Mouse (Mus musculus): ENCODE measurements around the gene Samd7. TPM values are rescaled to one million over a fixed set of nuclear protein-coding genes. Genes with fewer than 3 reads are reported as not detected.

Gene Samd7
- total RNA-seq, 2 experiments from 2014 or later, result 0.13 TPM; not detected in 1

DNA sequence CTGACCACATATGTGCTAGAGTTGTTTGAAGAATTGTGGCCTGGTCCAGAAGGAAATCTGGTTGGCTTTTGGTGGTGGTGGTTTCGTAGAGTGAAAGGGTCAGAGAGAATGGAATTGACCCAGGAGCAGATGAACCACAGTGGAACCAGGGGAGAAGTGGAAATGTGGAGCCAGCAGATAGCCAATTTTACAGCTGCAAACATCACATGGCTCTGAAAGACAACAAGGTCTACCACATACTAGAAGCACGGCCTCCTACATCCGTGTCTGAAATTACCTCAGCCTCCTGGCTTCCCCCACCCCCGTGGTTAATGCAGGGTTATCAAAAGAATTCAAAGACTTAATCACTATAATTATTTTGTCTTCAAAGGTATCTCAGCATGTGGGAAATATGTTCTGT, 18.8 kb downstream of the Samd7 start:
- no peak for DNase-seq (ENCODE audit: low spot score in 2 of 2)

GRCm38 (mm10) chr3:30765311-30766027, 19.4 kb downstream of the Samd7 start:
- no peak for DNase-seq (ENCODE audit: low spot score in 2 of 2)

GRCm38 (mm10) chr3:30766177-30766576, 20.1 kb downstream of the Samd7 start:
- no peak for DNase-seq (ENCODE audit: low spot score in 2 of 2)

DNA sequence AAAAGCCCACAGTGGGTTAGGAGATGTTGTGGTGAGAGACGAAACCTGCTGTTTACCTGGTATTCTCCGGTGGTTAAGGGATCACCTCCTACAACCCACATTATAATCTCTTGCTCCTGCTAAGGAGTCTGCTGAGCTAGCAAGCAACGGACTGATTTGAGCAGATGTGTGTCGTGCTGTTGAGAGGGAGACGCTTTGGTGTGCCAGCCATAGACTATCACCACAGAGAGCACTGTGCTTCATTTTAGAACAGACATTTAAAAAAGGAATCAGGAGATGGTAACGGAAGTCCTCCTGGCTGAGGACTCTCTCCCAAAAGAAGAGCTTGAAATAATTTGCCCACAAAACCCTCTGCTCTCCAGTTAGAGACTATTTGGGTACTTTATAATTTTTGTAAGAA, 21.2 kb downstream of the Samd7 start:
- no peak for DNase-seq (ENCODE audit: low spot score in 2 of 2)

DNA sequence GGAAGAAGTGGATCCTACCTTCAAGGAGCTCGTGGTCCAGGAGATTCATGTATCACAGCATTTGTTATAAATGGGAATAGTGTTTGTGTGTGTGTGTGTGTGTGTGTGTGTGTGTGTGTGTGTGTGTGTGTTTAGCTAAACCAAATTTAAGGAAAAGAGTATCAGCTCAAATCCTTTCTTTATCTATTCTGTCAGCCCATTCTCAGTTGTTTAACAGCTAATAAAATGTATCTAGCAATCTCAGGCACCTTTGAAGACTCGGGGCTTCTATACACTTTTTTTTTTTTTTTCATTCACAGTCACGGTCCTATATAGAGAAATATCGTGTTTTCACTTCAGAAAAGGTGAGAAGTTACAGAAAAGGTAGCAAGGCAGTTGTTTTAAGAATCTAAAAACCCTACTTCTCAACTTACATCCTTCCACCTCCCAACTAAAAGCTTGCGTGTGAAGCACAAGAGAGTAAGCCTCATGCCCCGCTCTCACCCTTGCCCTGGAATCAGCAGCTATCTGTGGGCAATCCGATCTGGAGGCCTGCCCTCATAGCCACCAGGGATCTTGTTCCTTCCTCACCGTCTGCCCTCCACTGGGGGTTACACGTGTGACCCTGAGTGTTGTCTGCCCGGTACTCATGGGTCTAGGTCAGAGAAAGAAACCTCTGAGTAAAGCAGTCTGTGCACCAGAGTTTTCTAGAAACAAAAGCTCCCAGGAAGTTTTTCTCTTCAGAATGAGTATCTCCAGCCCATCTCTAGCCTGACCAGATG, 23.8 kb downstream of the Samd7 start:
- no peak for DNase-seq (ENCODE audit: low spot score in 2 of 2)

DNA sequence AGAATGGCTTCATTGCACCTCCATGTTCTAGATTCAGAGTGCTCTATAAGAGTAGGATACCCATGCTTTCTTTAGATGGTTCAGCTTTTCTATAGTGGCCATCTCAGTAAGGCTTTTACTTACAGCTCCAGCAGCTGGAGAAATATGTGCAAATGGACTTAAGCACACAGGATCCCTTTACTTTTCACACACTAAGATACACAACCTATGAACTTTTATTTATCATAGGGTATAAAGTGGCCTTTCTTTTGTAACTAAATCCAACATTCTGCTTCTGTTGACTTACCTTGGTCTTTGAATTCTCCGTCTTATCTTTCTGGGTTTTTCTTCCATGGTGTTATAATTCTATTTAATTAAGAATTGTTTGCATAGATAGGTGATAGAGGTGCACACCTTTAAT, 25.5 kb downstream of the Samd7 start:
- DNase-seq (ENCODE audit: low spot score in 2 of 2), result no peak

GRCm38 (mm10) chr3:30772631-30773030, 26.5 kb downstream of the Samd7 start:
- DNase-seq (ENCODE audit: low spot score in 2 of 2), result no peak

GRCm38 (mm10) chr3:30774677-30775076, 28.6 kb downstream of the Samd7 start:
- no peak for DNase-seq (ENCODE audit: low spot score in 2 of 2)

DNA sequence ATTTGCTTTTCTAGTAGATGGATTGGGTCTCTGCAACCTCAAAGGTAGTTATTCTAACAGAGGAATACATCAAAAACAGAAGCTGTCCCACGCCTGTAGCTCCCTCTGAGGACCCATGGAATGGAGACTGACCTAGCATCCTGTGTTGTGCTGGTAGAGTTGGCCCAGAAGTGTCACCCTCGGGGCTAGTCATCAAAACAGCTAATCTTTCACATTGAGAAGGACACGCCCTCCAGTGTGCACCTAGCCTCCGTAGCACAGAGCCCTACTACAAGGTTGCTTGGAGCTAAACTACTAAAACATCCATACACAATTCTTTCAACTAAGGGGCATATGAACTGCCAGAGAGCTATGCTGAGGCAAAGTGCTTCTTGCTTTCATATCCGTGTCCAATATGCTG, 31.9 kb downstream of the Samd7 start:
- no peak for DNase-seq (ENCODE audit: low spot score in 2 of 2)

DNA sequence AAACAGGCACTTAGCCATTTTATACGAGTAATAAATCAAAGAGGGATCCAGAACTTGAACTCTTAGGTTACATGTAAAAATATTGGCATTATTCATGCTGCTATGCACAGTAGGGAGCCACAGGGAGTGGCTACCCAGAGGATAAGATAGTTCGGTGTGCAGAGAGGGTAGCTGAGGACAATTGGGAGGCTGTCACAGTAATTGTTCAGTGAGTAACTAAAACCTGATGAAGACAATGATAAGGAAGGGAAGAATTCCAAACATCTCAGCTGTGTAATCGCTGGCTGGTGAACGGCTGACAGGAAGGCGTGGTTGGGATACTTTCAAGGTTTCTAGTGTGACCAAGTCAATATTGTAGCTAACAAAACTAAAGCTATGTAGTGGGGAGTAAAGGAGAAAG, 42.4 kb downstream of the Samd7 start:
- no peak for DNase-seq (ENCODE audit: low spot score in 2 of 2)

GRCm38 (mm10) chr3:30792737-30793402, 46.8 kb downstream of the Samd7 start, which contains the start of gene Sec62:
TSS of gene Sec62 (plus strand) at chr3:30792875.
- peak; percentile 93 to 97 for DNase-seq (ENCODE audit: low spot score in 2 of 2)

- peak; percentile 23 to 42 for DNase-seq (ENCODE audit: low spot score in 2 of 2)
Observed at GRCm38 (mm10) chr3:30793403-30794221, 47.5 kb downstream of the Samd7 start.

- DNase-seq (ENCODE audit: low spot score in 2 of 2), result no peak
Observed at GRCm38 (mm10) chr3:30802171-30802570, 56.1 kb downstream of the Samd7 start.

DNA sequence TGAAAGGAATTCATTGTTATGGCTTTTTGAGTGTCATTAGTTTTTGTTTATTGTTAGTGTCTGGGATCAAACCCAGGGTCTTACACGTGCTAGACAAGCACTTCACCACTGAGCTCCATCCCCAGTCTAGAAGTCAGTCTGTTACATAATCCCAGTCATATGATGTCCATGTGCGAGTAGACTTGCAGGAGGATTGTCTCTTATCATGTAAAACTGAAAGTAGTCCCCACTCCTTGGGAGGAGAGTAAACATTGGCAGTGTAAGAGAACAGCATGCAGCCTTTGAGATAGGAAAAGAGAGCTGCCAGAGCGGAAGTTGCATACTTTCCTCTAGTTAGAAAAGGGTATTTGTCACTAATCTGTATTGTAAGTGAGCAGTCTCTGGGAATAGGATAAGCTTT, 66.8 kb downstream of the Samd7 start:
- no peak for DNase-seq (ENCODE audit: low spot score in 2 of 2)

Other genes starting within 250 kb of the Samd7 start
- 1 to 10 TPM; 6.5 to 6.8 TPM for gene Mecom, start 198.3 kb upstream of the Samd7 start, total RNA-seq (2021)
- 1 to 10 TPM; 1.7 TPM for gene Actrt3, start 146.4 kb upstream of the Samd7 start, total RNA-seq (2021)
- 10 to 100 TPM; 13.6 to 14.7 TPM for gene Mynn, start 144.2 kb upstream of the Samd7 start, total RNA-seq (2021)
- gene Lrriq4, start 101.8 kb upstream of the Samd7 start, total RNA-seq (2021), result not detected
- gene Lrrc34, start 98.4 kb upstream of the Samd7 start, total RNA-seq (2021), result under 1 TPM; 0.18 to 0.55 TPM
- not detected for gene Lrrc31, start 46.5 kb upstream of the Samd7 start, total RNA-seq (2021)
- 10 to 100 TPM; 88.0 to 92.5 TPM for gene Sec62, start 46.6 kb downstream of the Samd7 start, total RNA-seq (2021)
- gene Gpr160, start 109.7 kb downstream of the Samd7 start, total RNA-seq (2021), result 1 to 10 TPM; 1.4 to 1.5 TPM
- 10 to 100 TPM; 35.9 to 37.9 TPM for gene Phc3, start 223.1 kb downstream of the Samd7 start, total RNA-seq (2021)
- 10 to 100 TPM; 59.0 to 64.7 TPM for gene Prkci, start 249.5 kb downstream of the Samd7 start, total RNA-seq (2021)